Mouse (Mus musculus): ENCODE measurements at regions not wholly inside any gene's neighbourhood (a gene's known extent, or its start where the extent isn't known, plus 50 kb on each side); places are given as distances from the start of the nearest gene placed in this dataset.

DNA sequence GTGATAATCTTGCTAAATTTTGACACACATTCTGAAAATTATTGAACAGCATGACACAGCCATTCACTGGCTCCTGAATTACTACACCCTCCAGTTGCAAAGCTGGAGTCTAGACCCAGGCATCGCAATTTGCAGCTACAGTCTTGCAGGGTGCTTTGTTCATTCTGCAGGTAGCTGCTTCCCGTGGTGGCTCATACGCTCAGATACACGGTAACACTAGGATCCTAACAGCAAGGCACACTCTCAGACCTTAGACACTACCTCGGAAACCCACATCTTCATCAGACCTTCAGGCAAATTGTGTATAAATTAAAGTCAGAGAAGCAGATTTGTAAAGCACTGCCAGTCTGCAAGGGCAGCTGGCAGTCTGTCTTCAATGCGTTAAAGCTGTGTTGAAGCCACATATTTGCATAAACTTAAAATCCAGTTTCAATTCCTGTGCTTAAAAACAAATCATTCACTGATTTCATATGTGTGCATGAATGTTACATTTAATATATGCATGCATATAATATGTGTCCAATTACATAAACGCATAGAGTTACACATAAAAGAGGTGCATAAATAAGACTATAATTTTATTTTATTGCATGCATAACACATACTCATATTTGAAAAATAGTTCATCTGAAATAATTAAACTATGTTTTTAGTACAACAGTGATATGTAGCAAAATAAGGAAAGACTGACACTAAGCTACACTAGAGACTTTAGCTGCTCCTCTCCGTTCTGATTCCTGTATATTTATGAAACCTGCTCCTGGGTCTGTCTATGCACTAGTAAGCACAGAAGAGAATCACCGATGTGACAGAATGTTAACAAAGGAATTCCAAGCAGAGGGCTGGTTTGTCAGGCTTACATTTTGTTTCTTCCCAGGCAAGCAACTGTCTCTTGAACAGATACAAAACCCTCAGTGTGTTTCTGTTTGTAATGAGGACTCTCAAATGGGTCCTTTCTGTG lies 227.5 kb upstream of the Itga1 start:
- no peak for DNase-seq (ENCODE audit: low spot score in 2 of 2)
- intact Hi-C loops (cut with DNase I), result no loop called here

DNA sequence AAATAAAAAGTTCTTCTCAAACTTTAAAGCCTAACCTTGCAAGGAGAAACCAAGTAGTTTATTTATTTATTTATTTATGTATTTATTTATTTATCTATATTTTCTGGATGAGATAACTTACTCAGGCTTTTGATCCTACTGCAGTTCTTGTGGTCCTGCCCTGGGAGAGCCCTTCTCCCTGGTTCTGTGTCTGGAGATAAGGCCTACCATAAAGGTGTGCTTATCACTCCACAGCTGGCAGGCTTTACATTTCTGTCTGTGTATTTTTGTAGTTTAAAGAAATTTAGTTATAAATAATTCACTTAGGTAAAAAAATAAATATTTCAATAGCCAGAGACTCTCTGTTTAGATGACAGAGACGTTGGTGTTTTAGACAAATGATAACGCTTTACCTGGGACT lies 224.5 kb upstream of the Itga1 start:
- no peak for DNase-seq (ENCODE audit: low spot score in 2 of 2)
- intact Hi-C loops (cut with DNase I), result no loop called here

DNA sequence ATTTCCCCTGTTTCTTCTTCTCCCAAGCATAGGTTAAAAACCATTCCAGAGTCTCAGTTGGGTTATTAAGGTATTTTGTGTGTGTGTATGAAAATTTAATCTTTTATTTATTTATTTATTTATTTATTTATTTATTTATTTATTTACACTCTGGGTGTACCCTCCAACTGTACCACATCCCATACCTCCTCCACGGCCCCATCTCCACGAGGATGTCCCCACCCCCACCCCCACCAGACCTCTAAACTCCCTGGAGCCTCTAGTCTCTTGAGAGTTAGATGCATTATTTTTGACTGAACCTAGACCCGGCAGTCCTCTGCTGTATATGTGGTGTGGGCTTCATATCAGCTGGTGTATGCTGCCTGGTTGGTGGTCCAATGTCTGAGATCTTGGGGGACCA lies 214.9 kb upstream of the Itga1 start:
- DNase-seq (ENCODE audit: low spot score in 2 of 2), result no peak
- intact Hi-C loops (cut with DNase I), result no loop called here

DNA sequence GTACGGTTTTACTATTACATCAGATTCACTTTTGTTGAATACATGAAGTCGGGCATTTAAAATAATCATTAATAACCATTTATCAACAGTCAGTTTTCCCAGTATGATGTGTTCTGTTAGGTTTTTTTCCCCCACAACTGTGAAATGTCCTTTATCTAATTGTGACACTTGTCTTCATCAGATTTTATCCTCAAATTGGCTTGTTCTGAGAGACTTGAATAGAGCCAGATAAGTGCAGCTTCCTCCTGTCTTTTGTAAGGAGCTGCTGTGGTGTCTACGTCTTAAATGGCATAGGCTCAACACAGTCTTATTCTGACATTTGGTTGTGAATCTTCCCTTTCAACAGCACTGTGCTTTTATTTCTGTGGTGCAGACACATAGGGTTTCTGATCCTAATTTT lies 206.8 kb upstream of the Itga1 start:
- intact Hi-C loops (cut with DNase I), result no loop called here
- DNase-seq (ENCODE audit: low spot score in 2 of 2), result no peak

DNA sequence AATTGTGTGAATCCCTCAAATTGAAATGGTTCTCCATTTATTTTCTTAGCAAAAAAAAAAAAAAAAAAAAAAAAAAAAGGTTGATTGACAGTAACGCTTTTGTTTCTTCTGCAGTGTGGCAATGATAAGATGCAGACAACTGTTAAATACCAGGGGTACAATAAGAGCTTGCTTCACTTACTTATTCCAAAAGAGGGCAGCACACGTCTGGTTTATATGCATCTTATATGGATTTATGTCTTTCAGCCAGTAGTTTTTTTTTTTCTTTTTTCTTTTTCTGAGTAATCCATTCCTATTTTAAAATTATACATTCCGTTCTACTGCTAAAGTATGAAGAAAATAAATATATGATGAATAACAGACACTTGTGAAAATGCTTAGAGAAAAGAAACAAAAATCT lies 185.6 kb upstream of the Itga1 start:
- intact Hi-C loops (cut with DNase I), result loop anchor here (2.0 kb wide), 1 partner anchor 1425 kb away; no protein-coding TSS in a partner anchor
- DNase-seq (ENCODE audit: low spot score in 2 of 2), result peak; percentile 54 to 70

DNA sequence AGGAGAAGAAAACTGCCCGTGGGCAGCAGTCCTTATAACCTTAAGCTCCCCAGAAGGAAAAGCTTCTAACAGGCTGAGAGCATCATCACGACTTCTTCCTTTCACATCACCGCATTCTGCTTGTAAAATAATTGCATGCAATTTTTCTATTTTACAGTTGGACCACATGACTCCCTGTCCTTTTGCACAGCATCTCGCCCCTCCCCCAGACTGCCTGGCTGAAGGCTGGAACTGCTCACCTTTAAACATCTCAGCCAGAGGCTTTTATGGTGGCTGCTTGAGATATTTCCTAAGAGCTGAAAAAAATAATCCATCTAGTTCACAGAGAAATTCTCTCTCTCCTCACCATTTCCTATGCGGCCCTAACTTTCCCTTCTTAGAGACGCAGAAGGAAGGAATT lies 164.4 kb upstream of the Itga1 start:
- intact Hi-C loops (cut with DNase I), result no loop called here

DNA sequence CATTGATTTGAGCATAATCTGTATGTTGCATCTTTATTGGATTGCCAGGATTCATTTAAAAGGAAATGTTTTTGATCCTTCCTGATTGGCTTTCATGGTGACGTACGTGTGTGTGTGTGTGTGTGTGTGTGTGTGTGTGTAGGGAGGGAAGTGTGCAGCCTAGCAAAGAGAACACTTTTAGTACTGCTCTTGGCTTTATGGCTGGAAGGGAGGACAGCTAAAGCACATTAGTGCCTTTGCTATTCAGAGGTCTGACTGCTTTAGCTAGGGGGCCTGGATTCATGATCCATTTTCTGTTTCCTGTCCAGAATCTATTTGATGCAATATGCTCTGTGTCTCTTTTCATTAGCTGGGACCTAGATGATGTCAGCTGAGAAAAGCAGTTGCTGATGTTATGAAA lies 155.6 kb upstream of the Itga1 start:
- intact Hi-C loops (cut with DNase I), result no loop called here
- DNase-seq (ENCODE audit: low spot score in 2 of 2), result no peak

More for the DNA sequence above, 164.4 kb upstream of the Itga1 start:
- DNase-seq (ENCODE audit: low spot score in 2 of 2), result no peak

DNA sequence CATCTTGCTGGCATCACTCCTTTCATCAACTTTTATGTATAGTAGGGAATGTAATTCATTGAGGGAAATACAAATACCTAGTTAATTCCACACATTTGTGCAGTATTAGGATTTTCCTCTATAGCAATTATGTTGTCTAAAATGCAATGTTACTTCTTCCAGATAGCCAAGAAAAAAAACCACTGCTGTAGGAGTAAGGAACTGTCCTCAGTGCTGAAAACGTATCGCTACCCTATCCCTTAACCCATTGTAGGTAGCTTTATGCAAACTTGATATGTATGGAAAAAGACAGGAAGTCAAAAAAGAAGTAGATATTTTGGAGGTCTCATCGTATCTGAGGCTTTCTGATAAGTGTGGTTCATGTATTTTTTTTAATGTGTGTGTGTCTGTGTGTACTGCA lies 150.8 kb upstream of the Itga1 start:
- intact Hi-C loops (cut with DNase I), result no loop called here
- DNase-seq (ENCODE audit: low spot score in 2 of 2), result no peak

DNA sequence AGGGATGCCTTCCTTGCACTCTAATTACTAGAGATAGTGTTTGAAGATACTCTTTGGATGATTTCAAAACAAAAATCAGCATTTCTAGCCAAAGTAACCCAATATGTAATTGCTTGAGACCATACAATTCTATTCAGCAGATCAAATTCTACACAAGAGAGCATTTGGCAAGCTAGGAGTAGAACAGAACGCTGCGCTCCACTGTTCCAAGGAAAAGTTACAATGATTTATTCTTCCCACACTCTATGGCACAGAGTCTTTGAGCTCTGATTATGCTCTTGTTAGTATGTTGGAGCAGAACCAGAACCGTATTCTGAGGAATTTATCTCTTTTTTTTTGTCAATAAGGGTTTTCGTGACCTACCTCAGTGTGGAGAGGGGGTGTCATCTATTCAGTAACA lies 130.2 kb upstream of the Itga1 start:
- intact Hi-C loops (cut with DNase I), result loop anchor here (2.0 kb wide), 1 partner anchor 1481 kb away; no protein-coding TSS in a partner anchor
- no peak for DNase-seq (ENCODE audit: low spot score in 2 of 2)

DNA sequence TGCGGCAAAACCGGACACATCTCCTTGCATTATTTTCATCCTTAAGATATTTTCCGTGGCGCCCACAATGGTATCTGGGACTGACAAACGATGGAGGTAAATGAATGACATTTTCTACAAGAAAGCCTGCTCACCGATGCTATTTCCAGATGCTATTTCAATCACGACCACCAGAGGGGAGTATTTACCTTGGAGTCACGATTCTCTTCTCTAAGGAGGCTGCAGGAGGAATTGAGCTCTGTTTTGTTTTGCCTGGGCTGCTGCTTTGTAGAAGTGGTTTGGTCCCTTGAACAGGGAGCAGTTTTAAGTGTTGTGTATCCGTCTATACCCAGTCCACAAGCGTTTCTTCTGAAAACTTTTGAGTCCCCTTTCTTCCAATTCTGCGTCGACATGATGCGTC lies 128.7 kb upstream of the Itga1 start:
- peak; percentile 66 to 82 for DNase-seq (ENCODE audit: low spot score in 2 of 2)
- intact Hi-C loops (cut with DNase I), result loop anchor here (2.0 kb wide), 1 partner anchor 1482 kb away; no protein-coding TSS in a partner anchor

DNA sequence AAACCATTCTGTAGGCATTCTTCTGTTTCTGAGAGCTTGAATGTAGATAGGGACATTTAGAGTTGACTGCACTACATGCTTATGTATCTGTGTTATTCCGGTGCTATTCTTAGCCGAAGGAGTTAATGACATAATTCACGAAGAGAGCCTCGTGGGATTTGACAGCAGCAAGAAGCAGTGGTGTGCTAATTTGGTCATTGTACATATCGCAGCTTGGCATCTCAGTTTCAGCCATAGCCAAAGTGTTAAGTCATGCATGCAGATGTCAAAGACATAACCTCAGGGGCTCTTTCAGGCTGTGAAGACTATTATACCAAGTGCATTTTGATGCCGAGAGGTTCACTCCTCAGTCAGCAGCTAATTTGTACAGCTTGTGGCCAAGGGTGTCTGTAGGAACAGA lies 125.1 kb upstream of the Itga1 start:
- DNase-seq (ENCODE audit: low spot score in 2 of 2), result no peak

DNA sequence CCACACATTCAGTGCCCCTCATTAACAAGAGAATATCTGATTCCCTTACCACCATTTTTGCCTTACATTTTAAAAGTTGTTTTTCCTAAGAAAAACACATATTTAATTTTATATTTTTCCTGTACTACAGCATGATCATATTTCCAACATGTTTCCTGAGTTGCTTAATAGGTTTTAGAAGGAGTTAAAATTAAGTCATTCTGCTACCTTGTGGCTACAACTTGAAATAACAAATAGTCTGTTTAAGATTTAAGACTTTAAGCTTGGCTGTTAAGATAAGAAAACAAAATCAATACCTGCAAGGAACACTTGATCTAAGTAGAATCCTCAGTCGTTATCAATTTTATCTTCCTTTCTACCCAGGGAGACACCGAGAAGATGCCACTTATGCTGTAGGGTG lies 117.9 kb upstream of the Itga1 start:
- intact Hi-C loops (cut with DNase I), result loop anchor here (10.0 kb wide), 1 partner anchor 235 kb away; no protein-coding TSS in a partner anchor

More for the DNA sequence above, 125.1 kb upstream of the Itga1 start:
- intact Hi-C loops (cut with DNase I), result loop anchor here (10.0 kb wide), 1 partner anchor 242 kb away; no protein-coding TSS in a partner anchor

DNA sequence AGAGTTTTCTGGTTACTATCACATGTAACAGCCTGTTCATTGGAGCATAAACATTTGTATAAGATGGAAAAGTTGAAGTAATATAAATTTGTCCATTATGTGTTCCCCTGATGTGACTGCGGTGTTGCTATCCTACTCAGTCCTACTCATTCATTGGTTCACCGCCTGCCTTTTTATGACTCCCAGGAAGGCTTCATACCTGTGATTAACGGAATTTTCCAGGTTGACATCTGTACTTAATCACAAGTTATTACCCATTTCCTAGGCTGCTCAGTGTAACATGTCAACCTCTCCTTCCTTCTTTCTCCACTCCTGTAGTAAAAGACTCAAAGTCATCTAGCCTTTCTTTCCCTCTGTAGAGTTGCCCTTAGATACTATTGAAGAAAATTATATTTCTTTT lies 109.5 kb upstream of the Itga1 start:
- DNase-seq (ENCODE audit: low spot score in 2 of 2), result no peak
- intact Hi-C loops (cut with DNase I), result no loop called here

More for the DNA sequence above, 117.9 kb upstream of the Itga1 start:
- no peak for DNase-seq (ENCODE audit: low spot score in 2 of 2)

DNA sequence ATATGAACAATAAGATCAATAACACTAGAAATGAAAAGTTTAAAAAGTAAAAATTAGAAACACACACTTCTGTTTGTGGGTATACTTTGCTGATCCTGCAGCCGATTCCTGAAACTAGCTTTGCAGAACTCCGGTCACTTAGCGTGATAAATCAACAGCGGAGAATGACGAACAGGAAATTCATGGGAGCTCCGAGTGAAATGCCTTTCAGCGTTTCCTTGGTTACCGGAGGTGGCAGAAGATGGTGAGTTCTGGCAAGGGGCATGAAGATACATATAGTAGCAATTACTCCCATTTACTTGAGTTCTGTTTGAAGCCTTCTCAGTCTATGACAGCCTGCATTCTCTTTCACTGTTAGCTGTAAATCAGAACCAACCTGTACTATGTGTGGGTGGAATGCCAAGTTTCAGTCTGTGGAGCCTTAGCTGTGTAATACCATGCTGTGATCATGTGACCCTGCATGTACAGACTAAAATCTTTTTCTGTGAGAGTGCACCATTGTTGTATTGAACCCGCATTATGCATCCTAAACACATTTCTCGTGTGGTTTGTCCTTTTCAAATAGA lies 109.0 kb upstream of the Itga1 start:
- DNase-seq (ENCODE audit: low spot score in 2 of 2), result peak; percentile 21 to 30
- intact Hi-C loops (cut with DNase I), result no loop called here

DNA sequence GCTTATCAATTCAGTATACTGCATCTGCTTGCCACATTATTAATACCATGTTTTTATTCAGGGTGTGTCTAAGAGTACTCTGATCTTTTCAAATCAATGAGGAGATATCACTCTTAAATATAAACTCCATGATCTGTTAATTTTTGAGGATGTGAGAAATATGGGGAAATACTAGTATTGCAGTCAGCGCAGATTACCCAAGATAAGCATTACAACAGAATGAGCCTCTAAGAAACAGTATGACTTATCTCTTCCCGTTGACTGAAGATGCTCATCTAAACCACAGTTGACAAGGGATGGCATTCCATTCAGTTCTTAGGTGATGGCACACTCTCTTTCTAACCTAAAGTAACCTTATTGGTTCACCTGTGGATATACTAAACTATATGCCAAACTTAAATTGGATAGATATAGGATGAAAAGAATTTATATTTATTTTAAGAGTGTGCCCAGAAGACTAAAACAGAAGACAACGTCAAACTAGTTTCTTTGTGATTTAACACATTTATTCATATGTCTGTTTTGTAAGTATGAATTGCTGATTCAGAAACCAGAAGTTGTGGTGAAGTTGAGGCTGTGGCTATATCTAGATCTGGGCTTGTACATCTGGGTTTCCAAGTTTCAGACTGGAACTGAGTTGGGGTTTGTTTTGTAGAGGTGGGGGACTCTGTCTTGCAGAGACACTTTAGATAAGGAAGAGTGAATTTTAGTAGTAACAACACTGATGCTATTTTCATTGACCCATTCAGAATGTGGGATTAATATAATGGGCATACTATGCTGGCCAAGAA lies 107.8 kb upstream of the Itga1 start:
- no peak for DNase-seq (ENCODE audit: low spot score in 2 of 2)
- intact Hi-C loops (cut with DNase I), result no loop called here

DNA sequence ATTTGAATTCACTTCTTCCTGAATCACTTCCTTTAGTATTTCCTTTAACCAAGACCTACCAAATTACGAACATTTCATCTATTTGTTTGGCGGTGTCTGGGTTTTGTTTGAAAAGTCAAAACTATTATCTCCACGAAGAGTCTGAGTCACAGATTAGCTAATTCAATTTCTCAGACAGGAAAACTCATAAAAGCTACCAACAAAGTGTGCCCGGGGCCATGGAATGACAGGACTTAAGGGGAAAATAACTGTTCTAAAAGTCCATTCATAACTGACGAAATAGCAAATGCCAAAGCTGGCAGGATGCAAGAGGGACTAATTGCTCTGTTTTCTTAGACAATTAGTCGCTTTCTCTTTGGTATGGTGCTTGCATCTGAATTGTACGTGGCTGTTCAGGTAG lies 105.0 kb upstream of the Itga1 start:
- DNase-seq (ENCODE audit: low spot score in 2 of 2), result no peak
- intact Hi-C loops (cut with DNase I), result no loop called here

DNA sequence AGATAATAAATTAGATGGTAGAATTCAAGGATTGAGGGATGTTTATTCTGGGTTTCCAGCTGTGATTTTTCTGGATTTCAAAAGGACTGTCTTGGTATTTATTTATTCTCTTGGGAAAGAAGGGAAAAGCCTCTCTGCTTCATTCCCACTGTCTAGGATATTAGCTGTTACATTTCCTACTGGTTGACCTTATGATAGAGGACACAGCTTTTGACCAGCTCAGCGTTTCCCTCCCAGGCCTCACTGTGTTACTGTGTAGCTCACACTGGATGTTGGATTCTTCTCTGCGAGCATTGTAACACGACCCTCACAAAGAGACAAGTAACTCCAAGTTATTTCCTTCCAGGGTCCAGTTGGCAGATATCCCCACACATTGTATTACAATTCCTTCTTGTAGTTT lies 97.4 kb upstream of the Itga1 start:
- intact Hi-C loops (cut with DNase I), result no loop called here
- DNase-seq (ENCODE audit: low spot score in 2 of 2), result no peak

DNA sequence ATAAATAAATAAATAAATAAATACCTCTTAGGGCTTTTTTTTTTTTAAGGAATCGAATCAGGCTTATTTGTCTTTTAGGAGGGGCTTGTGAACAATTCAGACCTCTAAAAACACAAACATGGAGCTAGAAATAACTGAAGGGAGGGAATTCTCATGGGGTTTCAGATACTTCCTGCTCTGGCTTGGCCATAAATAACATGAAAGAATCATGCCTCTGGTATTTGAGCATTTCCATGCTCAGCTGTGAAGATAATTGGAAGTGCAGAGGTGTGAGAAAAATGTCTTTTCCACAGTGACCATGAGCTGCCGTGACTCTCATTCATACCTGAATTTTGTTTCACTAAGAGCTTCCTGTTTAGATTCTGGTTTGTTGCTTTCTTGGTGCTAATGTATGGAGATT lies 86.3 kb upstream of the Itga1 start:
- no peak for DNase-seq (ENCODE audit: low spot score in 2 of 2)
- intact Hi-C loops (cut with DNase I), result no loop called here

DNA sequence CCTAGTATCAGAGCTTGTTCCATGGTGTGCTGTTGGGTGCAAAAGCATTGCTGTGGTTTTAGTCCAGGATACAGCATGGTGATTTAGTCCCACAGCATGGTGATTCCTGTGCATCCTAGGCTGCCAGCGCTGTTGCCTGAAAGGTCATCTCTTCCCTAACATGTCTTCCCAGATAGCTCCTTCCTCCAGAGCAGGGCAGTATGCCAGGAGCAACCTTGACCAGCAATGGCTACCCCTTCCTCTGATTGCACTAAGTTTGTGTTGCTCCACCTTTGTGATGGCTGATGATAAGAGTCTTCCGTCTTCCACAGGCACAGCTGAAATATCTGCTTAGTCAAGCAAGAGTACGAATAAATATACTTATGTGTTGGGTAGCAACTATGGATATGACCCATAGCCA lies 85.6 kb upstream of the Itga1 start:
- intact Hi-C loops (cut with DNase I), result no loop called here
- no peak for DNase-seq (ENCODE audit: low spot score in 2 of 2)
